Mouse (Mus musculus): ENCODE results near the gene Zfp710.
A peak's percentile ranks its signal among the peaks of the same experiment; 100 is the strongest.

Gene Zfp710

DNA sequence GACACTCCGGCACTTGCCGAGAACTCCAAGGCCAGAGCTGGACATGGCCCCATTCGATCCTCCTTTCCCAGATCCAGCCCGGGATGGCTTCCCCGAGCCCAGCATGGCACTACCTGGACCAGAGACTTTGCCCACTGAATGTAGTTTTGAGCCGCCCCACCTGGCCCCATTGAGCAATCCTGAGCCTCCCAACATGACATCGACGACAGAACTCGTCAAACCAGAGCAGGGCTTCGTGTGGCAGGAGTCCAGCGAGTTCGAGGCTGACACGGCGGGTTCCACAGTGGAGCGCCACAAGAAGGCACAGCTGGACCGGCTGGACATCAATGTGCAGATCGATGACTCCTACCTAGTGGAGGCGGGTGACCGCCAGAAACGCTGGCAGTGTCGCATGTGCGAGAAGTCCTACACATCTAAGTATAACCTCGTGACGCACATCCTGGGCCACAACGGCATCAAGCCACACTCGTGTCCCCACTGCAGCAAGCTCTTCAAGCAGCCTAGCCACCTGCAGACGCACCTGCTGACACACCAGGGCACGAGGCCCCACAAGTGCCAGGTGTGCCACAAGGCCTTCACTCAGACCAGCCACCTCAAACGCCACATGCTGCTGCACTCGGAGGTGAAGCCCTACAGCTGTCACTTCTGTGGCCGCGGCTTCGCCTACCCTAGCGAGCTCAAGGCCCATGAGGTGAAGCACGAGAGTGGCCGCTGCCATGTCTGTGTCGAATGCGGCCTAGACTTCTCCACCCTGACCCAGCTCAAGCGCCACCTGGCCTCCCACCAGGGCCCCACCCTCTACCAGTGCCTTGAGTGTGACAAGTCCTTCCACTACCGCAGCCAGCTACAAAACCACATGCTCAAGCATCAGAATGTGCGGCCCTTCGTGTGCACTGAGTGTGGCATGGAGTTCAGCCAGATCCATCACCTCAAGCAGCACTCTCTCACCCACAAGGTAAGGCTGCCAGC is 57.3 kb downstream of the Zfp710 start:
- no peak for DNase-seq

DNA sequence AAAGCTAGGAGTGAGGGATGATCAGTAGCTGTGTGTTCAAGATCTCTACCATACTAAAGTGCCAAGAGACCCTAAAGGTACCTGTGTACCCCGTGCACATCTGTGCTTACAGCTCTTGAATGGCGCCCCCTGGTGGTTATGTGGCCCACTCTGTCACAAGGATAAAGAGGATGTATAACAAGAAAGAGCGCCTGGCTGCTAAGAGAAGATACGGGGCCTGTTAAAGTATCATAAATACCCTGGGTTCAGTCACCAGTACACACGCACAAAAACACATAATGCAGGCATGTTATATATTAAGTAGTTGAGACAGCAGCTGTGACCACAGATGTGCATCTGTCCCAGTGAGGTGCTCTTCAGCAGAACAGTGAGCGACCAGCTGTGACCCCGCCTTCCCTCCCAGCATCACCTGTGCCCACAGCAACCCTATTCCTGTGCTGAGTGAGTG is 59.9 kb downstream of the Zfp710 start:
- DNase-seq = peak; percentile 84

DNA sequence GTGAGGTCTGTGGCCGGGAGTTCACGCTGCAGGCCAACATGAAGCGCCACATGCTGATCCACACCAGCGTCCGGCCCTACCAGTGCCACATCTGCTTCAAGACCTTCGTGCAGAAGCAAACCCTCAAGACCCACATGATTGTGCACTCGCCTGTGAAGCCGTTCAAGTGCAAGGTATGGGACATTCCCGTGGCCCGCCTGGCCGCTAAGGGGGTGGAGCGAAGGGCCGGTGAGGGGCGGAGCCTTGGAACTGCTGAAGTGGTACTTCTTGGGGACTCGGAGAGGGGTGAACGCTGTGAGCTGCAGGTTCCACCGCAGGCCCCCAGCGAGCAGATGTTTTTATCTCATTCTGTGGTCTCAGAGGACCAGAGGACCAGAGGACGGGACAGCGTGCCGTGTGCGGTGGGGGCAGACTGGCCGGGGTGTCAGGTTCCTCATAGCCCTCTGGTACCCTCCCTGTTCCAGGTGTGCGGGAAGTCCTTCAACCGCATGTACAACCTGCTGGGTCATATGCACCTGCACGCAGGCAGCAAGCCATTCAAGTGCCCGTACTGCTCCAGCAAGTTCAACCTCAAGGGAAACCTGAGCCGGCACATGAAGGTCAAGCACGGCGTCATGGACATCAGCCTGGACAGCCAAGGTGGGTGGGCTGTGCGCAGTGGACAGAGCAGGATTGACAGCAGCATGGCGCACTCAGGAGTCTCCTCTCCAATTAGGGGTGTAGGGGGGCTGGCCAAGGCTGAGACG is 61.5 kb downstream of the Zfp710 start:
- no peak for DNase-seq

DNA sequence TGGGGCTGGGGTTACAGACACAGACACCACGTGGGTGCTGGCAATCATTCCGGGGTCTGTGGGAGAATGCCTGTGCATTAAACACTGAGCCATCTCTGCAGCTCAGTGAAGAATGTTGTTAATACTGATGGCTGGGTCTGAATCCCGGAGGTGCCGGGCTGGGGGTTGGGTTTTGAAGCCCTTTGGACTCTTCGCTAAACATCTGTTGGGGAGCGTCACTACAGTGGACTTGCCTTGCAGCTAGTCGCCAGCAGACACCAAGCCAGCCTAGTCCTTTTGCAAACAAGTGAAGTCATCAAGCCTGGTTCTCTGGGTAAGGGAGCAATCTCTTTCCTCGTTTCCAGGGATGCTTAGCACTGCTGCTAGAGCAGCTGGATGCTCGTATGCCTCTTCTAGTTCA is 63.6 kb downstream of the Zfp710 start:
- no peak for DNase-seq

DNA sequence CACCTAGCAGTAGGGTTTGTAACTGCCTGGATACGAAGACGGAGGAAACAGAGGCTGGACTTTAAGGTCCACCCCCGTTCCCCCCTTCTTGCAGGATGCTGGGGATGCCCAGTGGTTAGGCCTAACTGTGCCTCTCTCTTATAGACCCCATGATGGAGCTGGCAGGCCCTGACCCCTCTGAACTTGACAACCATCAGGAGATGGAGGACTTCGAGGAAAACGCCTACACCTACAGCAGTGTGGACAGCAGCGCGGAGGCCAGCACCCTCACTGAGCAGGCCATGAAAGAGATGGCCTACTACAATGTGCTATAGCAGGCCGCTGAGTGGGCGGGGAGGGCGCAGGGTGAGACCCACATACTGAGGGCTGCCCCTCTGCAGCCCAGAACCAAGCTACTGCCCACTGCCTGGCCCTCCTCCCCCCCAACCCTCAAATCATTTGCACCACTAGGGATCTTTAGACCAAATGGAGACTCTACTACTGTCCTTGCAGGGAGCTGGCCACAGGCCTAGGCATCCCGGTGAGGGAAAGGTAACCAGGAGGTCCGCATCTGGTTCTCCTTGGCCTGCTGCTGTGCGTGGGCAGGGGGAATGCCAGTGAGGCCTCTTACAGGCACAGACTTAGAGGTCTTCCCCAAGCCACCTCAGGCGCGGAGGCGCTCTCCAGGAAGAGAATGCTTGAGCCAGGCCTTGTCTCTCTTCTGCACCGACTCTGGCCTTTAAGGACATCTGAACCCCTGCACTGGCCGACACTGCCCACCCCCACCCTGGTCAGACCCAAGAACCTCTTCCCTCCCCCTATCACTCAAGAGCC is 65.8 kb downstream of the Zfp710 start:
- DNase-seq = no peak

DNA sequence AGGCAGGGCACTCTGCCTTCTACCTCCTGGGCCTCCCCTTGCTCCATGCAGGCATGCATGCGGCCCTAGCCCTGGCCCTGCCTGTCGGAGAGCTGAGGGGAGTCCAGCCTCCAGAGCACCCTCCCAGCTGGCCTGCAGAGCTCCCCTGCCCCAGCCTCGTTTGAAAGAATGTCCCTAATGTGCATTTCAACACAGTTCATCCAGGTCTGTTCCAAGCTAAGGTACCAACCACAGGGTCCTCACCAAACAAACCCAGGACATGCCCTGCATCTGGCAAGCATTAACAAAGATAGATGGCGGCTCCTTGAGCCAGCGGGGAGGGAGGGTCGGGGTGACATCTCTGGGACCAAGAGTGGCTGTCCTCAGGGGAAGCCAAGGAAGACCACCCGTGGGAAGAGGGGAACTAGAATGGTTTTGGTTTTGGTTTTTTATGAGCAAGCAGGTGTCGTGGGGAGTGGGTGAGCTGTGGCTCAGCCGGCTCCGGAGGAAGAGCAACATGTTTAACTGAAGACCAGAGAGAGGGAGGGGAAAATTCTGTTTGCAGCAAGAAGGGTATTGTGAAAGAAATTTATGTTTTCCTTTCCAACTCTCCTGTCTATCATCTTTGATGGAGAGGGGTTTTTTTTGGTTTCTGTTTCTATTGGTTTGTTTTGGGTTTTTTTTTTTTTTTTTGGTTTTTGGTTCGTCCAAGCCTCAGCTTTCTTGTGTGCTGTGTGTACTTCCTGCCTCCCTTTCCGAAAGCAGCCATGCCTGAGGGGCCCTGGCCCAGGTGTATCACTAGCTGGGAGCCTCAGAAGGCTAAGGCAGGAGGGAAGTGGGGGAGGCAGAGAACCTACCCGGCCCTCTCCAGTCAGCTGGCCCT is 66.6 kb downstream of the Zfp710 start:
- no peak for DNase-seq

DNA sequence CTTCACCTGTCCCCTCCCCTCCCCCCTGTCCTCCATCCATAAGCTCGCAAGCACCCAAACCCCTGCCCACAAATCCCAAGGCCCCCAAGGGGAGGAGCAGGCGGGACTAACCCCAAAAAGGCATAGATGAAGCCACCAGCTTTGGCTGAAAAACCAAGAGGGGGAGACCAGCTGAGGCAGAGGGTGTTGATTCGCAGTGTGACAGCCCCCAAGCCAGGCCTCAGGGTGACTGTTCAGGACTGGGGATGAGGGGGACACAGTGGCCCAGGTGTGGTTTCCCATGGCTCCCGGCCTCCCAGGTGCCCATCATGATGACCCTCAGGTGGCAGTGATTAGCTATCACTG is 67.2 kb downstream of the Zfp710 start:
- DNase-seq = no peak

DNA sequence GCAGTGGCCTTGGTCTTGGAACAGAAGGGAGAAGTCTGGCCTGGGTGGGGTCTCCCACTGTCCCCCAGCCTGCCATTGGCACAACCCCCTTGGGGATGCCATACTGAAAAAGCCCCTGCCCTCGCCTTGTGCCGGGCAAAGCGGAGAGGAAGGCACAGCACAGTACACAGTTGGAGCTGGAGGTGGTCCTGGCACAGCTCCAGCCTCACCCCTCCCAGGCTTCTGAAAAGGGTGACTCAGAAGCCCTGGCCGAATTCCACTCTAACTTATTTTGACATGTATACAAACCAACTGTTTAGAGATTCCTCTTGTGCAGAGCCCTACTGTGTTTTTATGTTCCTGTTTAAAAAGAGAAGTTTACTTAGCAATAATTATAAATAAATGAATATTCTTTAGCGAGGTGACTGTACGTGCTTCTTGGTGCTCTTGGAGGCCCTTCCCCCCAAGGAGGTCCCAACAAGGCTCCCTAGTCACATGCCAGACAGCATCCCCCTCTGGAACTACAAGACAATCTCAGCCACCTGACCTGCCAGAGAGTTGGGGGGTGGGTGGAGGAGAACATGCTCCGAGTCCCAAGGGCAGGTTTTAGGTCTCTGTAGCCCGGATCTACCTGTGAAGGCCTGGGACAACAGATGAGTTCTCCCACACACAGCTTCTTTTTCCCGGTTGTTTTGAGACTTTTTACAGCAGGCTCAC is 67.9 kb downstream of the Zfp710 start:
- DNase-seq = peak; percentile 45

DNA sequence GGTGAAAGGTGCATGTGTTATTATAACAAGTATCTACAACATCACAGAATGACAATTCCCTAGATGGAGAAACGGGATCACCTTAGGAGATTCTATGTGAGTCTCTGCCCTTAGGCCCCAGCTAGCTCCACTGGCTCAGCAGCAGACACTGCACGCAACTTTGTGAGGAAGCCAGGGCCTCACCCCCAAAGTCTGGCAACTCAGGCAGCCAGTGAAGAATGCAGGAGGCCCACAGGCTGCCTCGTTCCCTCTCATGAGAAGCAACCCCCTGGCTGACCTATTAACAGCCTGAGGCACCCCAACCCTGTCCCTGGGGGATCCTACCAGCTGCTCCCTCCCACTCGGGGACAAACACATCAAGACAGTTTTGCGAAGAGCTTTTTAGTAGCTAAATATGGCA is 69.9 kb downstream of the Zfp710 start:
- no peak for DNase-seq

DNA sequence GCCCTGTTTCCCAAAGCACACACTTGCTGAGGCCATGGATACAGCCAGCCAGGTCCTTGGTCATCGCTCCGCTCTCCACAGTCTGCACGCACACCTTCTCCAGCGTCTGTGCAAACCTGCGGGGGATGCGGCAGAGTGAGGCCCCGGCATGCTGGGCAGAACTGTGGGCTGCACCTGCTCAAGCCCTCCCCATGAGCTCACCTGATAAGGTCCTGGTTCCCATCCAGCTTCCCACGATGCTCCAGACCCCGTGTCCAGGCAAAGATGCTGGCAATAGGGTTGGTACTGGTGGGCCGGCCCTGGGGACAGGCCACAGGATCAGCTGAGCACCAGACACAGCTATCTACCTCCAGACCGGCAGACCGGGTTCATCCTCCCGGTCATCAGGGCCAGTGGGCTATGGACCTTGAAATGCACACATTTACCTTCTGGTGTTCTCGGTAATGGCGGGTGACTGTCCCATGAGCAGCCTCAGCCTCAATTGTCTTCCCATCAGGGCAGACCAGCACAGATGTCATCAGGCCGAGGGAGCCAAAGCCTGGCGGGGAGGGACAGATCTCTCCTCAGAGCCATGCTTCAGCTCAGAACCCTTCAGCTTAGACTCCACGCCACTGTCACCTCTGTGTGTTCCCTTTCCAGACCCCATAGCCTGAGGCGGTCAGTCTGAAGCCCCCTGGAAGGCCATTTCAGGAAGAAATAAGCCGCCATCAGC is 71.1 kb downstream of the Zfp710 start:
- DNase-seq = no peak

DNA sequence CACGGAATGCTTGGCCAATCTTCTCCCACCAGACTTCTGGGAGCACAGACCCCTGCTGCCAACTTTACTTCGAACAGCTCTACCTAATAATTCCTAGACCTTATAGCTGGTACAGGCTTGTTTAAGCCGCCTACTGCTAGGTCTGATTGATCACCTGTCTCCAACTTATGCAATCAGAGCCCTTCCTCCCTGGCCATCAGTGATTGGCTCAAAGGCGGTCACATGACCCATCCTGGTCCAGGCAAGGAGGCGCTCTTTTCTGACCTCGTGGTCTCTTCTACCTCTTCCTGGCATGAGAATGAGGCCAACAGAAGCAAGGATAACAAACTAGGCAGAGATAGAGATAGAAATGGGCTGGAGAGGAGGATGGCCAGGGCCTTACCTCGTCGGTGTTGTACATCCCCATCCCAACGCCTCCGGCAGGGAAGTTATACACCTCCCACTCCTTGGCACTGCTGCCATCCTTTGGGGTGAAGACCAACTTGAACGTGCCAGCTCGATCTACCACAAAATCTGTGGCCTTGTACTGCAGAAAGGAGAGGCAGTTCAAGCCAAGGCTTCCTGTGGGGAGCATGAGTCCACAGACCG is 73.9 kb downstream of the Zfp710 start:
- DNase-seq = no peak

DNA sequence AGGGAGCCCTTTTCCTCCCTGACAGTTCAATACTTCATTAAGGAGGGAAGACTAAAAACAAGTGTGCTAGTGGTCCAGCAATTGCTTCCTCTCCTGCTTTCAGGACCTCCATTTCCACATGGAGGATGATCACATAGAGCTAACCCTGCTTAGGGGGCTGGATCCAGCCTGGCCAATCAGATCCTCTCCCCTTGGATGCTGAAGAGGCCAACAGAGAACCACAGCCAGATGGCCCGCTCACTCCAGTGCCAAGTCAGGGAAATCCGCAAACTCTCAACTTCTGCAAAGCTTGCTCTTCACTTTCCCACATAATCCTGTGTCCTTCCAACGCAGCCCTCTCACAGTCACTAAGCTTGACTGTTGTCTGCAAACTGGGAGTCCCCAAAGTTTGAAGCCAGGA is 78.7 kb downstream of the Zfp710 start:
- no peak for DNase-seq

DNA sequence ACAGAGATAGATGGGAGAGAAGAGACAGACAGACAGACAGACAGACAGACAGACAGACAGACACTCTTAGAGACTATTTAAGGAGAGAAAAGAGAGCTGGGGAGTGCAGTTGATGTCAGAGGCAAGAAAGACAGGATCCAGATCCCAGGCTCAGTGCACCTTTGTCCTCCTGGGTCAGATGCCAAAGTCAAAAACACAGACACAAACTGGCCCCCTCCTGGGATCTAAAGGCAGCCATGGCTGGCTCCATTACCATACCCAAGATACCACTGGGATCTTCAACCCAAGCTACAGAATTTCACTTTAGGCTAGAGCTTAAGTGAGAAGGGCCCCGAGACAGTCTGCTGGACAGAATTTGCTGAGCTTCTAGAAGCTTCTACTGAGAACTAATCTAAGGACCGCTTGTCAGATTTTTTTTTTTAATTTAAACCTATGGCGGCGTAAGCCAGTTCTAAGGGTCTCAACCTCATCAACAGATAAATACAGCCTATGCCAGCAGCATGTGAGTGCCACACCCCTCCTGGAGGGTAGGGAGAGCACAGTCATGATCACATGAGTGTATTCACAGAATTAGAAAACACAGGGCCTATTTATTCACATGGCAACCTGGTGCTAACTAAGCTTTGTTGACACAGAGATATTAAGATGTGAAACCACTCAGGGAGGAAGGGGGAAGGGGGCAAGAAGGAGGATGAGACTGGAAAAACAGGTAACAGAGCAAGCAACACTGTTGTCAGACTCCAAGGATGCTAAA is 81.2 kb downstream of the Zfp710 start:
- no peak for DNase-seq

DNA sequence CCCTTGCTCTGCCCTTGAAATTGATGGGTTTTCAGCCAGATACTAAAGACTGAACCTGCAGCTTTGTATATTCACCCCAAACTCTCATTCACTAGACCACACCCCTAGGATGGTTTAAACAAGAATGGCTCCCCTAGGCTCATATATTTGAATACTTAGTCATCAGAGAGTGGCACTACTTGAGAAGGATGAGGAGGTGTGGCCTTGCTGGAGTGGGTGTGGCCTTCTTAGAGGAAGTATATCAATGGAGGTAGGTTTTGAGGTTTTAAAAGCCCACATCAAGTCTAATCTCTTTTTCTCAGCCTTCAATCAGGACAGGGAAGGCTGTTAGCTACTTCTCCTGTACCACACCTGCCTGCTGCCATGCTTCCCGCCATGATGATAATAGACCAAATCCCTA is 81.8 kb downstream of the Zfp710 start:
- DNase-seq = no peak

DNA sequence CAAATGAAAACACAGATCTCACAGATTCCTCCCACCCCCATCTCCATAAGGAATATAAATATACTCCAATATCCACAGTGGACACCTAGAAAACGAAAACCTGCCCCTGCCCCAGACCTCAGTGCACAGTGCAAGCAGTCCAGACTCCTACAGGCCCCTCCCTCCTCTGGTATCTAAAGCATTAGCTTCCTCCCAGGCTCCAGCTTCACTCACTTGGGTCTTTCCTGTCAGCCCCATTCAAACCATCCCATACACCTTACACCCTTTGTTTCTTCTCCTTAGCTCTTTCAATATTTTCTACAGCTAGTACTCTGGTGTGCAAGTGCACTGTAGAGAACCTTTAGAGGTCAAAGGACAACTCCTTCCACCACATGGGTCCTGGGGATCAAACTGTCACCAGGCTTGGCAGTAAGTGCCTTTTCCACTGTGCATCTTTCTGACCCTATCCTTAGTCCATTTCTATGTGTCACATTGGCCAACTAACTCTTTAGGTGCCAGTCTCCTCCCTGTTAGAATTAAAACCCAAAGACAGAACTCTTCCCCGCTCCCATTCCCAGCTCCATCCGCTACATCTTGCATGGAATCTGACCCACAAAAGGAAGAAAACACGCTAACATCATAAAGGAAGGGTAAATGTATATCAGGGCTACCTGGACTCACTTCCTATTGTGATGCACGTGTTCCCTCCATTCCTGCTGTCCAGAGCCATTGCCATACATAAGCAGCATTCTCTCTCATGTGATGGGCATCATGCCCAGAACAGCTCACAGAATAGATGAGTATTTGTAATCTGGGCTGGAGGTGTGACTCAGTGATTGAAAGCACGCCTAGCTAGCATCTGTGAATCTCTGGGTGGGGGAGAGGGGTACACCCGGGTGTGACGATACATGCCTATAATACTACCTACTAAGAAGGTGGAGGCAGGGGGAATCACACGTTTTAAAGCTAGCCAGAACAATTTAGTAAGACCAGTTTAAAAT is 86.7 kb downstream of the Zfp710 start:
- no peak for DNase-seq

DNA sequence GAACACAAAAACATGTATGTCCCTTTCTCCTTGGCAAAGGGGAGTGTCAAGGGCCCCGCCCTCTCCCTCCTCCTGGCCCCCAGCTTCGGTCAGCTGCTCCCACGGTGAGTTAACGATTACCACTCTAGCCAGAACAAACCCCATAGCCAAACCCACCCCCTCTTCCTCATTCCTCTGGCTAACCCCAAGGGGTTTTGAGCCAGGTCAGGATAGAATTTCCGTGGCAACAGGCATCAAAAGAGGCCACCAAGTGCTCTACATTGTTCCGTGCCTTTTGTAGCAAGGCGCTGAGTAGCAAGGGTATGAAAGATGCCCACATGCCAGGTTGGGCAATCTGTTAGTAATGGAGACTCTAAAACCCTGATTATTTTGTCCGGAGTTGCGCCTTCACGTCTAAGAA is 89.4 kb downstream of the Zfp710 start:
- DNase-seq = no peak

DNA sequence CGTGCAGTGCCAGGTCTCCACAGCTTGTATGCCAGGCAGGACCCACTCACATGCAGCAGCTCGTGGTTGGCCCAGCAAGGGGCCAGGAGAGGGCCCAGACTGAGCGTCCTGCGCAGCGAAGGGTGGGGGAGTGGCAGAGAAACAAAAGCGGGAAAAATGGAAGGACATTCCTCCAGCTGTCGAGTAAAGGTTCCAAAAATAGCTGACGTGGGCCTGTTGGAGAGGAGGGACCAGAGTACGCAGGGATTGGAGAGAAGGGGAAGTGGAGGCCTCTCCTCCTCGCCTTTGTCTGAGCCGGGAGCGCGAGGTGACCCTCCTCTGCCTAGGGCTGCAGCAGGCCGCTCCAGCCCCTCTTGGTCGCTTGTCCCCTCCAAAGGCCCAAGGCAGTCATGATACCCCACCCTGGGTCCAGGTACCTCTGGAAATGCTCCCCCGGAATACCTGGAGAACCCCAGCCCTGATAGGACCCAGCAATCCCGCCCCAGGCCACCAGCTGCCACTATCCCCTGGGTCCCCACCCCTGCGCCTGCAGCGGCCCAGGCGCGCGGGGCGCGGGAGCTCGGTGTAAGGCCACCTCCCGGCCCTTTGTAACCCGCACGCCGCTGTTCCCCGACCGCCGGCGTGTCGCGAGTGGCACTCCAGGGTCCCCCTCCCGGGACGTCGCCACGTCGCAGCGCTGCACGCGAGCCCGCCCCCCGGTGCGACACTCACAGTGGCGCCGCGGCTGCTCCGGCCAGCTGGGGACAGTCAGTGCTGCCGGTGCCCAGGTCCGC is 90.0 kb downstream of the Zfp710 start:
- peak; percentile 80 for DNase-seq

DNA sequence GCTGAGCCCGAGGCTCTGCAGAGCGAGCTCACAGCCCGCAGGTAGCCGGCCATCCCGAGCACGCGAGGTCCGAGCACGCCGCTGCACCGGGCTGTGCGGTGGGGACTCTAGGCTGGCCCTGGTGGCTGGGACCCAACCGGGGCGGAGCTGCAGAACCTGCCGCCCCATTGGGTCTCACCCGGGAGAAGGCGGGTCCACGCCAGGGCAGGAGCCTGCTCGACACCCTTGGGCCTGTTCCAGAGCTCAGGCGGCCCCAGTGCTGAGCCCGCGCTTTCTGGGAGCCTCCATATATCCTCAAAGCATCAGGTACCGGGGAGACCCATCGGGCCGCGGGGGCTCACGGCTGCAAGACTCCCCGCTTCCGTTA is 90.6 kb downstream of the Zfp710 start, which contains the start of gene Idh2:
Idh2 (minus strand) TSS at position 169 of the 367 bp plus-strand sequence.
- DNase-seq = peak; percentile 93
